Mouse (Mus musculus) midbrain, embryonic 14.5 days (tissue): ENCODE measurements at regions not wholly inside any gene's neighbourhood (a gene's known extent, or its start where the extent isn't known, plus 50 kb on each side); places are given as distances from the start of the nearest gene placed in this dataset. TPM values are rescaled to one million over a fixed set of nuclear protein-coding genes. Genes with fewer than 3 reads are reported as not detected.
"Not testable (repeated sequence)": the region's sequence is repeated elsewhere in the genome, so short reads cannot be mapped to it uniquely, and the experiment has no call there.

Experiments used
- ATAC-seq: fragments of 200-750 bp; cut with Nextera tagmentation; 2 replicates; pipeline ENCODE4 v1.8.0; 2017; ENCODE audit warnings: moderate number of reproducible peaks, moderate library complexity; ENCODE audit not compliant: low FRiP score, low TSS enrichment
- DNase-seq: peaks from one replicate; pipeline ENCODE4 v3.0.0-alpha.2; 2015
- H3K27ac ChIP-seq: fragments of 300-500 bp; sonication (generic); replicated peaks from 2 replicates; pipeline ENCODE4 v1.5.1; 2014; ENCODE audit warnings: mild to moderate bottlenecking, low read depth, low read length, moderate library complexity
- H3K27me3 ChIP-seq: fragments of 300-500 bp; sonication (generic); 2 replicates; pipeline ENCODE4 v1.6.1; 2014; ENCODE audit warnings: low read length, control low read depth, mixed read lengths; ENCODE audit not compliant: control insufficient read depth, insufficient read depth
- H3K36me3 ChIP-seq: fragments of 300-500 bp; sonication (generic); 2 replicates; pipeline ENCODE4 v1.6.1; 2014; ENCODE audit warnings: low read length, control low read depth; ENCODE audit not compliant: control insufficient read depth, insufficient read depth
- H3K4me1 ChIP-seq: fragments of 300-500 bp; sonication (generic); 2 replicates; pipeline ENCODE4 v1.6.1; 2014; ENCODE audit warnings: mild to moderate bottlenecking, antibody characterized with exemption, low read length, control low read depth; ENCODE audit not compliant: control insufficient read depth, insufficient read depth
- H3K4me2 ChIP-seq: fragments of 300-500 bp; sonication (generic); 2 replicates; pipeline ENCODE4 v1.6.1; 2014; ENCODE audit warnings: mild to moderate bottlenecking, low read length, moderate library complexity
- H3K4me3 ChIP-seq: fragments of 300-500 bp; sonication (generic); replicated peaks from 2 replicates; pipeline ENCODE4 v1.5.1; 2014; ENCODE audit warnings: low read depth, low read length
- H3K9ac ChIP-seq: fragments of 300-500 bp; sonication (generic); replicated peaks from 2 replicates; pipeline ENCODE4 v1.6.1; 2014; ENCODE audit warnings: mild to moderate bottlenecking, low read length, moderate library complexity
- H3K9me3 ChIP-seq: fragments of 300-500 bp; sonication (generic); 2 replicates; pipeline ENCODE4 v1.6.1; 2016; ENCODE audit warnings: low read length, control low read depth, mixed read lengths; ENCODE audit not compliant: control insufficient read depth
- WGBS: fragments of 180-500 bp; shearing (Covaris S2); extraction: QIAGEN DNeasy Blood & Tissue Kit; methylation state at CpG from one replicate; pipeline ENCODE4 v1.1.7; 2014; 5-methylcytosine and 5-hydroxymethylcytosine counted together
- microRNA-seq: library from miRNA; unstranded; fragments of <30 nt; microRNA quantifications from one replicate; pipeline ENCODE4, GENCODE M21; 2016

GRCm38 (mm10) chr13:62078893-62079292, 50.8 kb upstream of the Zfp808 start:
- H3K27ac ChIP-seq, H3K9ac ChIP-seq, H3K9me3 ChIP-seq, DNase-seq, H3K36me3 ChIP-seq, ATAC-seq, H3K4me3 ChIP-seq, H3K4me2 ChIP-seq, H3K4me1 ChIP-seq, H3K27me3 ChIP-seq: not testable (repeated sequence)
- 89% methylated on average over 9 of the region's 9 CpGs for WGBS

Small RNA genes lying in the stretch of these regions (microRNA-seq; reads per million reads assigned to microRNA genes)
- gene Gm25649, result not detected
